Mouse (Mus musculus) G1E (cell line): ENCODE data around the gene Apobec3.

ENCODE experiments used
- CTCF ChIP-seq: IDR thresholded peaks from 2 replicates; pipeline ENCODE4 v1.5.1; 2012; ENCODE audit warnings: low read depth, low read length, inconsistent platforms, mixed read lengths
- GATA1 ChIP-seq: IDR thresholded peaks from 2 replicates; pipeline ENCODE4 v1.6.1; 2012; ENCODE audit warnings: borderline replicate concordance, low read length, inconsistent platforms, mixed read lengths
- GATA2 ChIP-seq: IDR thresholded peaks from 2 replicates; pipeline ENCODE4 v1.6.1; 2012; ENCODE audit warnings: low read depth, low read length, inconsistent platforms, borderline replicate concordance
- TAL1 ChIP-seq: conservative IDR thresholded peaks from 2 replicates; pipeline ENCODE4 v1.6.1; 2012; ENCODE audit warnings: low read depth, low read length, inconsistent platforms, mixed read lengths

GRCm38 (mm10) chr15:79894343-79894742, 2.9 kb downstream of the Apobec3 start:
- TF ChIP-seq CTCF (no peak), GATA1 (no peak), TAL1 (no peak), GATA2 (no peak)
